Mouse (Mus musculus) T-cell, adult 66 days (primary cell): Measurements from ENCODE around the gene 2700081O15Rik. TPM values are rescaled to one million over a fixed set of nuclear protein-coding genes. Genes with fewer than 3 reads are reported as not detected.

Source experiments
- total RNA-seq, 2 experiments: library from RNA; stranded (reverse); gene quantifications; 3 replicates in 1 of 2; 4 replicates in 1 of 2; pipeline ENCODE4 v1.2.4; 2023

Gene 2700081O15Rik
- total RNA-seq, result 1 to 10 TPM; 2.3 to 3.2 TPM

DNA sequence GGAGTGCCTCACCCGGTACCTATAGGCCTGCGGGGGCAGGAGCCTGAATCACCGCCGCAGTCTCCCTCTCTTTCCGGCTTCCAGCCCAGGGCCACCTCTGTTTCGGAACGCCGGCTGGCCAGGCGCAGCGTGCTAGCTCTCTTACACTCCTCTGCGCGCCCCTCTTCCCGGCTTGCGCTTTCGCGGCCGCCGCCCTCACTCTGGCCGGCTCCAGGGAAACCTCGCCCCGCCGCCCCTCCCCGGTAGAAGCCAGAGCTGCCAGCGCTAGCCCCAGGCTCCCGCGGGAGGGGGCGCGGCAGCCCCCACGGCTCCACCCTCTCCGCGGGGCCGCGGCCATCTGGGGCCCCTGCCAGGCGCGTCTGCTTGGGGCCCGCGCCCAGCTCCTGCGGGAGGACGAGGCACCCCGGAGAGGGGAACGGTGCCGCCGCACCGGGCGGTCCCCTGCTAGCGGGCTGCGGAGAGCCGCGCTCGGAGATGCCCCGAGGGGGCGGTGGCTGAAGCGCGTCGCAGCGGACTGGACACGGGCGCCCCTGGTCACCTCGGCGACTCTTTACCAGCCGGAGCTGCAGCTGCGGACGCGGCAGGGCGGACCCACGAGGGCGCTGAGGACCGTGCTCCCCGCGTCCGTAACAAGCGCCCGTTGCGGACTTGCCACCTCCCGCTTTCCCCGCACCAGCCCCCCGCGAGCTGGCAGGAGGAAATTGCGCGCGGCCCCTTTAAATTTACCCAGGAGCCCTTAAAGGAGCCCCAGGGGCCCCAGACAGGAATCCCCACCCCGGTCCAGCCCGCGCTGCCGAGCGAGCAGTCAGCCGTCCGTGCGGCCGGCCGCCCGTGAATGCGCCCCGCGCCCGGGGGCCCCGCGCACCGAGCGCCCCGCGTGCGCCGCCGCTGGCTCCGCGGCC, at the start of gene 2700081O15Rik:
TSS of gene 2700081O15Rik (plus strand) at position 792 of the 902 bp plus-strand sequence.

DNA sequence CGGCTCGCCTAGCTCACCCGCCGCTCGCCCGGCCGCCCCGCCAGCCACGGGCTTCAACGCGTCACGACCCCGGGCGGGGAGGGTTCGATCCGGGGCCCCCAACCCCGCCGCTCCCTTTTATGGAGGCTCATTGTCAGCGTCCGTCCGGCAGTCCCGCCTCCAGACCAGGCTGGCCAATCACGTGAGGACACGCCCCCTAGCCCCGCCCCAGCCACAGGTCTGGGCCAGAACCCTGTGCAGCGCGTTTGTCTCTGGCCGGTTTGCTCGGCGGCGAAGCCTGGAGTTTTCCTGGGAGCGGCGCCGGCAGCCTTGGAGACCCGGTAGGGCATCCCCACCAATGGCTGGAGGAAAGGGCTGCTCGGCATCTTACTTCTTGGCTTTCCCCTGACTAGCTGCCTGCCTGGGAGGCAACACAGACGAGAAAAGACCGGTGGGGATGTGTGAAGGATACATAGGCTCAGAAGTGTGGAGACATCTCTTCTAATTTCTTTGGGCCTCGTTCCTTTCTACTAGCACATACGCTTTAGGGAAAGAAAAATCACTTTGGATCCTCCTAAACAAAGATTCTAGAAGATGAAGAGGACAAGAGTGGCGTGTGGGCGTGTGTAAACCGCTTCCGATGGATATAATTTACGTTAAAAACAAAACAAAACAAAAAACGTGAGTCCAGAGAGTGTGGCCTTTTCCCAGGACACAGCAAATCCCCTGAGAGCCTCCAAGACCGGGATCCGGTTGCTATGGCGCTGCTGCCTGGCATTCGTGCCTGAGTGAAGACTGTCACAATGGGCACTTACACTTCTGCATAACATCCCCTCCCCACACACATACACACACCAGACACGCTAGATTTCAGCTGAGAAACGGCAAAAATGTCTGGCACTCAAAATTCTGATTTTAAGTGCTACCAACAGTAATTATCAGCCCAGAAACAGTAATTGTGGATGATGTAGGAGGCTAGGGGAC, 34.2 kb upstream of the 2700081O15Rik start, which contains the start of gene Spindoc:
TSS of gene Spindoc (minus strand) at position 92 of the 963 bp plus-strand sequence.

Other genes starting within 250 kb of the 2700081O15Rik start
- 100 to 1,000 TPM; 117 to 119 TPM for gene Otub1, start 211.3 kb upstream of the 2700081O15Rik start, total RNA-seq
- 100 to 1,000 TPM; 263 to 296 TPM for gene Cox8a, start 200.0 kb upstream of the 2700081O15Rik start, total RNA-seq
- gene Naa40, start 176.4 kb upstream of the 2700081O15Rik start, total RNA-seq, result 10 to 100 TPM; 39.2 to 43.8 TPM
- 1 to 10 TPM; 1.5 to 1.7 TPM for gene Rcor2, start 150.3 kb upstream of the 2700081O15Rik start, total RNA-seq
- gene Mark2, start 75.8 kb upstream of the 2700081O15Rik start, total RNA-seq, result 100 to 1,000 TPM; 255 to 274 TPM
- gene Spindoc, start 34.6 kb upstream of the 2700081O15Rik start, total RNA-seq, result 10 to 100 TPM; 25.2 to 29.4 TPM
- 10 to 100 TPM; 51.8 to 56.5 TPM for gene Rtn3, start 65.7 kb downstream of the 2700081O15Rik start, total RNA-seq
- gene Atl3, start 76.4 kb downstream of the 2700081O15Rik start, total RNA-seq, result 10 to 100 TPM; 47.2 to 50.3 TPM
- gene Pla2g16, start 139.8 kb downstream of the 2700081O15Rik start, total RNA-seq, result 10 to 100 TPM; 33.1 to 35.7 TPM
- not detected for gene Lgals12, start 189.6 kb downstream of the 2700081O15Rik start, total RNA-seq
- gene Hrasls5, start 194.9 kb downstream of the 2700081O15Rik start, total RNA-seq, result under 1 TPM in 1 of 2 experiments, not detected in 1; 0.56 TPM